Mouse (Mus musculus) kidney, postnatal 25 days (tissue): ENCODE measurements around the gene Hmcn1.

Experiments
- DNase-seq, 2 experiments: peaks; one replicate each; pipeline ENCODE4 v3.0.0; 2021; ENCODE audit warnings: mixed read lengths in 2 of 2

The Hmcn1 gene

DNA sequence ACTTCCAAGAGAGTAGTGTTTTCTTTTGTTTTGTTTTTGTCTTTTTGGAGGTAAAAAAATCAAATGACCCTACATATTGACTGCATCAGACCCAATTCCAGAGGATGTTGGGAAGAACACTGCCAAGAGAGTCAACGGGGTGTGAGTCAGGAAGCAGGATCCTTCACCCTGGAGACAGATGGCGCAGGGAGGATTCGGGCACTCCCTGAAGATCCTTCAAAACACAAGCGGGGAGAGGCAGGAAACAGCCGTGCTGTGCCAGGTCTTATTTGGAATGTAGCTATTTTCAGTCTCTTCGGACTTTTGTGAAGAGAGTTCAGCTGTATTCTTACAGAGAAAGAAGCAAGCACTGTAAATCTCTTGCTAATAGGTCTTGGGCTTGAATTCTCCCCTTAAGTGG lies 120.0 kb downstream of the Hmcn1 start:
- peak; percentile 66 to 85 for DNase-seq

DNA sequence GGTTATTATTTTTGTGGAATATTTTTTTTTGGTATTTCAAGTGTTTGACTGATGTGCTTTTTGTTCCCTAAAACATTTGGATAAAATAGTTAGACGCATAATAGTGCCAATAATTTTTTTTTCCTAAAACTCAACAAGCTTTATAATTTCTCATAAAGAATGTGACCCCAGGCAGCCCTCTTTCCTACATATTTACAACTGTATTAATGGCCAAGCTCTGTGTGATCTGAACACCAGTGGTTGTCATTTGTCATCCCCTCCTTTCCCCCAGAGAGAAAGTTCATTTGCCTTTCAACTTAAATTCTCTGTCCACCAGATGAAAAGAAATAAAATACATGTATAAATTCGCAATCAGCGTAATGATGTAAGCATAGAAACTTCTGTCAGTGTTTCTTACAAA lies 121.1 kb downstream of the Hmcn1 start:
- no peak for DNase-seq

DNA sequence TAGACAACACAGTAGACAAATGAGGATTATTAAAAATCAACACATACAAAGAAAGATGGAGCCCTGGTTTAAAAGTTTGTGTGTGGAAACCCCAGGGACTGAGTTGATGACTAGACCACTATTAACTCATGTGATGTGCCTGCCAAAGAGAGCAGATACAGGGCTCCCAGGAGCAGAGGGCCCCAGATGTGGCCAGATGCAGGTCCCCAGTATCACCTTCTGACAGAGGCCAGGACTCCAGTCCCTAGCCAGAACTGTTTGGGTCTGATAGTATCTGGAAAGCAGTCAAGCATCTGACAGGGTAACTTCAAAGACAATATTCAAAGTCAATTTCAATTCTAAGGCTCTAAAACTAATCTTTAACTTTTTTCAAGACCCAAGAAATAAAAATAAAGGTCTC lies 124.0 kb downstream of the Hmcn1 start:
- no peak for DNase-seq

DNA sequence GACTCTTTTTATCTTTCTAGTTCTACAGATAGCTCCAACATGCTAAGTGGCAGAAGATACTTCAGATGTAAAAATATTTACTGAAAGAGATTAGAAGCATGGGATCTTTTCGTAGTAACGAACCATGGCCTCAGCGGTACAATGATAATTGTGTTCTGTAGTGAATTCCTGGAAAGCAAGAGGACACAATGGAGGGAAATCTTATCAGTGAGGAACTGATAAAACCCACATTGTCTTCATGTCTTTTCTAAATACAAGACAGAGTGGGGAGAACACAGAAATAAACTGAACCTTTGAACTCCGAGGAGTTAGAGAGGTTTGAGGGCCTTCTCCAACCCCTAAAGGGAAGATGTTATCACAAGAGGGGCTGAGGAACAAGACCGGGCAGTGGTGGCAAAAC lies 126.6 kb downstream of the Hmcn1 start:
- no peak for DNase-seq

DNA sequence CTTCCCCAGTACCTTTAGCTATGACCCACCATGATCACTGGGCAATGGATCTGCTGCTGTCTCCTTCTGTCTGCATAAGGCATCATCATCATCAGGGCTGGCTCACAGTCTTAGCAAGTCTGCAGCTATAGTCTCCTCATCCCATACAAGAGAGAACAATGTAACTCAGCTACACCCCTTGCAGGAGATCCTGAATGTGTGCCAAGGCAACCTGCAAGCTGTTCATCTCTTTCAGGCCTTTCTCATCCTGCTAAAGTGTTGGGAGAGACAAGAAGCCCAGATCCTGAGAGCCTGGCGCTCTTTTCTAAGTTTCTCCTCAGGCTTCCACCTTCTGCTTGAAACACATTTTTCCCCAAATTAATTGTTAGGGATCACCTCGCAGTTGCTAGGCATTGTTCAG lies 135.5 kb downstream of the Hmcn1 start:
- no peak for DNase-seq

DNA sequence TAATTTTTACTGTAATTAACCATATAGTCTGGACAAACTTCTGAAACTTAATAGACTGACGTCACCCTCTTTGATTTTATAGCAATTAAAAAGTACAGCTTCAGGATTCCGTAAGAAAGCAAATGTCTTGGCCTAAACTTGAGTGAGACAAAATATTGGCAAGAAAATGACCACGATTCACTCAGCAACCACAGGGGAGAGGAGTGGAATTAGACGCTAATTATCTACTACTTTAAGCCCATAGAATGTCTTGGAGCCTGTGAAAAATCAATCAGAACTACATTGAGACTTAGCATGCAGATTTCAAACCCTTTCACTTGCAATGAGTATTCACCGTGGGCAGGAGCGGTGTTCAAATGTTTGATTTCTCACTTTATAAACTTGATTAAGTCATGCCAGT lies 159.8 kb downstream of the Hmcn1 start:
- DNase-seq: no peak

DNA sequence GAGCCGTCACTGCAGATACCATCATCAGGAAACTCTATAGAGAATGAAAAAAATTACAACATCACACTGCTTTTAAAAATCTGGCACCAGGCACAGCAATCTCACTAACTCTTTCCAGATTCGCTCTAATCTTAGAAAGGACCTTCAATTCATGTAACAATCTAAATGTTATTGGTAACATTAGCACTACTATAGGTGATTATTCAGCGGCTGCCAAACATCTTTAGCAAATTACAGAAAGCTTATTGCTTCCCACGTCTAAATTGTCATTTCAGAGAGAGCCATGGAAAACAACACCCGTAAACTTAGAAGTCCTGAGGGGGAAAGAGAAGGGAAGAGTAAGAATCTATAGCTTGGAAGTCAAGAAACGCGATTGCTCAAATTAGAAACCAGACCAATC lies 163.4 kb downstream of the Hmcn1 start:
- DNase-seq: no peak

DNA sequence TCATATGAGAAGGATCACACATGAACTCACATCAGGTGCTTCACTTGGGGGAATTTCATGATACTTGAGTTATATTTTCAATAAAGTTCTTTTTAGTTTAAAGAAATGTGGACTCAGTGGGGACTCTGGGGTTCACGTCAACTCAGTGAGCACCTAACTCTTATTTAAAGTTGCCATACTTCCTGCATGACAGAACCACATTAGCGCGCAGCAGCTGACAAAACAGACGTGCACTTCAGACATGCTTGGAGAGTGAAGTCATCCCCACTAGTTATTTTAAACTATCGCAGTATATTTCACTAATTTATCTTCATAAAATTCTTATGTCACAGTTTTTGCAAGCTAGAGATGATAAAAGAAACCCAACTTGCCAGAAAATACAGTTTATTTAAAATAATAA lies 166.1 kb downstream of the Hmcn1 start:
- no peak for DNase-seq

DNA sequence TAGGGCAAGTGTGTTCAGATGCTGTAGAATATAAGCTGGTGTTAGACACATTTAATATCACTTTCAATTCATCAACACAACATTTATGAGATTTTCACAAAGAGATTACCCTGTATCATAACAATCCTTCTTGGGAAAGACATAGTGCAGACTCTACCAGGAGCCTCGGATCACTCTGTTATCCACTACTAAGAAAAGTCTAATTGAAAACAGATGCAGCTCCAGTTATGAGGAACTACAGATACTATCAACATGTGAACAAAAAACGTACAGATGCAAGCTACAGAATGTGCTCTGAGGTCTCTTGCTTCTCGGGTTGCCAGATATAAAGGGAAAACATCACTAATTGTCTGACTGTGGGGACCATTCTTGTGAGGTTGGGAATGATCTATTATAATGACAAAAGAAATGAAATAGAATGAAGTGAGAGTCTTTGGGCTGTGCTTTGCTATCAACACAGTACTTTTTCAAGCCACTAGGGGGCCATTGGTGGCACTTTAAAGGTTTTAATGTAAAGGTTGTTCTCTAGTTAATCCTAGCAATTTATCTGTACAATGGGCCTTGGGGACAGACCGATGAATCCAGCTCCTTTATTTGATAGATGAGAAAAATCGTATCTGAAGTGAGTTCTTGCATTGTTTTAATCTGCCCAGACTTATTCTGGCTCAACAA lies 168.8 kb downstream of the Hmcn1 start:
- DNase-seq: peak in 1 of 2 experiments; percentile 10

DNA sequence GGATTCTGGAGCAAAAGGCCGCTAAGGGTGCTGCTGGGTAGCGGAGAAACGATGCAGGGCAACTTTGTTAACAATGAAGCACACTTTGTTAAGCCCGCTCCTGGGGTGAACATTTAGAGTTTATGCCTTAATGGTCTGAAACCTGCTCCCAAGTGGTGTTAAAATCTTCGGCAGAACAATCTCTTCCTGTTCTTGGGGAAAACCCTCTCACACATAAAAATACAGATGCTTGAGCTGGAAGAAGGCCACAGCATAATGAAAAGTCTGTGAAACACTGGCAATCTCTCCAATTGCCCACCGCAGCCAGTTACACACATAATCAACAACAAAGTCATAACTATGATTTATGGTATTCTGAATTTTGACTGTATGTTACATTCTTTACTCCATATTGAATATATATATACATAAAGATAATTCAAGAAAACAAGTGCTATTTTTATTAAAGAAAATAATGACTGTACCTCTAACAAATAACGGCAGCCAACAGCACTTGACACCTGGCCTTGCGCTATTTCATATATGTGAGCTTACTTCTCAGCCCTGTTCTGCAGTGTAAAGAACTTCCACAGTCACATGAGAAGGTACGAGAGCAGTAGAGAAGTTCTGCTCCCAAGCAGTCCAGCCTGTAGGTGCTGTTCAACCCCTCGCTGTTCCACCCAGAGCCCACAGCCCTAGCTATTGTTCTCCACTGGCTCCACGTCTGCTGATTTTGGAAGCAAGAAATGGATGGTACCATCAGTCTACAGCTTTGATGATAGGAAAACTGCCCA lies 177.0 kb downstream of the Hmcn1 start:
- no peak for DNase-seq

DNA sequence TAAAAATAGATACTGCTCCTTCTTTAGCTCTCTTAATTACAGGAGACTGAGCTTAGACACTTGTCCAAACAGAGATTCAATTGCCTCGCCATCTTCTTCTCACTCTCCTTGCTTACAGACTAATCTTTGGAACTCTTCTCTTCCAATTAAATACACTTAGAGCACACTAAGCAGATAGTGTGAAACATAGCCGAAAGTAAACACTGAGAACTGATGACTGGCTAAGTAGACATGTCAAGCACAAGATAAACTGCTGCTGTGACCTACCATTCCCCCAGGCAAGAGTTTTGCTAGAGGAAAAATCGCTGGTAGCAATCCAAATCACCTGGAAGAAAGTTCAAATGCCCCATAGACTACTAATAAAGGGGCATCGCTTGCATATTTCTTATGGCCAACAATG lies 178.3 kb downstream of the Hmcn1 start:
- no peak for DNase-seq

DNA sequence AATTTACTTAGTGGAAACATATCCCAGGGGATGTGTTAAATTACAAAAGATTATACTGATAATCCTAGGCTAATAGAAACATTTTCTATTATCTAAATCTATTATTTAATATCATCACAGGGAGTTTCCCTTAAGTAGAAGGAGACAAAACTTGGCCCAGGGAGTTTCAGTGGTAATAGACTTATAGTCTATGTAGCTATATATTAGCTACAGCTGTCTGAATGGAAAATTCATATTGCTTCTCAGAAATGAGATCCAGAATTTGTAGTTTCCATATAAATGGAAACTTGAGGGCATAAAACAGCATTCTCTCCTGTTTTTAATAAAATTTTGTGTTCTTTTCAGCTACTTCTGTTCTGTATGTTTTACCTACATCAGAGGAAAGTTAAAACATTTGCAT lies 179.9 kb downstream of the Hmcn1 start:
- no peak for DNase-seq

DNA sequence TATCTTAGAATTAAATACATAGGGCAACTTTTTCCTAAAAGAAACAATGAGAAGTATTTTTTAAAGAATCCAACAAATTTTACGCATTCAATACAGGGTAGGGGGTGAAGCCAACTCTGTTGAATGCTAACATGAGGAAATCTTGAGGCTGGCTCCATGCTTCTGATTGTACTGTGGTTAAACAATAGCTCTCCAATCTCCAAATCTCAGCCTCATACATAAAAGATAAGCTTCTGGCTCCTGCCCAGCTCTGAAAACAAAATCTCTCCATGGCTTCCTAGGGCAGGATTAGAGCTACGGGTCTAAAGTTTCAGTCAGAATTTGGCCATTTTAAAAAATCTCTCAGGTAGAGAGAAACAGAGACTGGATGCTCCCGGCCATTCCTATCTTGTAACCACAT lies 186.4 kb downstream of the Hmcn1 start:
- no peak for DNase-seq

DNA sequence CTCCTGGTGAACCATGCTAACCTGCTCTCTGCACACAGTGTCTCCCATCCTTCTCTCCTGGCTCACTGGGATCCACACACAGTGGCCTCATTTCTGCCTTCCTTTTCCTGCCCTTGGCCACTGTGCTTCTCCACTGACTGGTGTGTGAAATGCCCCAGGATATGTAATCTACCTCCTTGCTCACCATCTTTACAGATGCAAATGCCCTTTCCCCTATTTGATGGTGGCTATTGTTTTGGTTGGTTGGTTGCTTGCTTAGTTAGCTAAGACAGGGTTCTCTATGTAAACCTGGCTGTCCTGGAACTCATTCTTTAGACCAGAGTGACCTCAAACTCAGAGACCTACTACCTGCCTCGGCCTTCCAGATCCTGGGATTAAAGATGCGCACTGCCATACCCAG lies 187.8 kb downstream of the Hmcn1 start:
- DNase-seq: no peak

DNA sequence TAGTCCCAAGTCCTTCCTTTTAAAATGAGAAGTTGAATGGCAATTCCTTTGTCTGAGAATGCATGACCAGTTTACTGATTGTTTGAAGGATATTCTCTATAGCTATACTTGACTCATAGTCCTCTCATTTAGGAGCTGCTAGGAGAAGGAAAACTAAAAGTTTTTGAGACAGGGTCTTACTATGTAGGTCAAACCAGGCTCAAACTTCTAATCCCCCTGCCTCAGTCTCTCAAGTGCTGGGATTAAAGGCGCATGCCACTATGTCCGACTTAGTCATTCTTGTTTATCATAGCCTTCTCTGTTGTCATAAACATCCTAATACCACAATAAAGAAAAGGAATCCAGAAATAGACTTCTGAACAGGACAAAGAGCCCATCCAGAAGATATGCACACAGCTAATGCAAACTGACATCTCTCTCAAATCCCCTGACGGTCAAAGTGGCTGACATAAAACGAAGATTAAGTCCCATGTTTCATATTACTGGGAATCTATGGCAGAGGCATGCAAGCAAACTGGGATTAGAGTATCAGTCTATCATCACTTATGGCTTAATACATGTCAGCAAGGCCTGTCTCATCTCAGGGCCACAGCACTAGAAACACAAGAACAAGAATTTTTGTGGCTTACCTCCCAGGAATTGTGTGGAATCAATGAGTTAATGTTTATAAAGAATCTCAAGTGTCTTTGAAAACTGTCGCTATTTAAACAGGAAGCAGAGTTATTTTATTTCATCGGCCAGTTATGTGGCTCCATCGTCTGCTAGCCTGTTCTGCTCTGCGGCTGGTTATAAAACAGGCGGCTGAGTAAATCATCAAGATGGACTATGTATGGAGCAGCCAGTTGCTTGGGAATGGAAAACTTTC lies 188.8 kb downstream of the Hmcn1 start:
- DNase-seq: no peak

DNA sequence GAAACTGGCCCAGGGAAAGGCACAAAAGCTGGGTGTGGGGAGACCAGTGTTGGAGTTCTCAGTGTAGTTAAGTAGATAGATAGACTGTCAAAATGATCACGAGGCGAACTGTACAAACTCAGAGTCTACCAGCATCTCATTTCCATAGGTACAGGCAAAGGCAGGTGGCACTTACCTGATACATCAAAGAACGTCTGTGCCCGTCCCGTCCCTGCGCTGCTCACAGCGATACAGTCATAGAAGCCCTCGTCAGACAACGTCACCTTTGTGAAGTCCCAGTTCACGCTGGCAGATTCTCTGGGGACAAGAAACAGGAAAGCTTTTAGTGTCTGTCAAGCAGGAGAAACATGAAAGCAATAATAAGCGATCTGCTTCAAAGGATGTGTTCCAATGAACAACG lies 190.6 kb downstream of the Hmcn1 start:
- DNase-seq: no peak

DNA sequence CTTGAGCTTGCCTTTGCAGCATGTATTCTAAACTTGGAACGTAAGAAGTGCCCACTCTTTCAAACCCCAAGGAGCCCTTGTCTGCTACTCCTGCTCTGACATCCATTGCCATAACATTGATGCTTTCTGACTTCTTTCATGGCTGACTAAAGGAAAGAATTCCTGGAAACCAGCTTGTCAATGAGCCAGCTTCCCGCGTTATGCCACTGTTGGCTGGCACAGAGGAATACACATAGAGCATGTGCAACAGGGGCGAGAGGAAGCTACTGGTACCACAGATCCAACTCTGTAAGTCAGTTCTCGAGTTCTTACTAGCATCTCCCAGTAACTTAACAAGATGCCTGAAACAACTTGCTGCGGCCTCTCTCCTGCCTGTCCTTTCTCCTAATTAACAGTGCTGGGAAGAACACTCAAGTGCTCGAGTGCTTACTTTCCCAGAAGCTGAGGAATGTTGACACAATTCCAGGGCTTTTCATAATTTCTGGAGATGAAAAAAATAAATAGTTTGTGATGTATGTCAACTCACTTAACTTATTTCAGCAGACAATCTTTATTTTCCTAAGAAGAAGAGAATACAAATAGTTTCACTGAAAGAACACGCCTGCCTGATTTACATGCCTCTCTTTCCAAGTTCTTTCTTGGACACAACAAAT lies 192.5 kb downstream of the Hmcn1 start:
- DNase-seq: no peak

DNA sequence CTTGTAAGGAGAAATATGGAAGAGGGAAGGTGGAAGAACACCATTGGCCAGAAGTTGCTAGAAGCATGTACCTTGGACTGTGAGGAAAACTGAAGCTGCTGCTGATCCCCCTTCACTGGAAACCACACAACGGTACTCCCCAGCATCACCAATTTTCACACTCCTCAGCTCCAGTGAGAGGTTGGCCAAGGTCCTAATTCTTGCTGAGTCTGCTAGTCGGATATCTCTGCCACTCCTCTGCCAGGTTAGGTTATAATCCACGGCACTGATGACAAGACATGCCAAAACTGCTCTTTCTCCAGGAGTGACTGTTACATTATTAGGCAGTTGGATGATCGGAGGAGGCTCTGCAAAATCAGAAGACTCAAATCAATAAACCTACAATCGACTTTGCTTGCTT lies 194.6 kb downstream of the Hmcn1 start:
- DNase-seq: no peak

DNA sequence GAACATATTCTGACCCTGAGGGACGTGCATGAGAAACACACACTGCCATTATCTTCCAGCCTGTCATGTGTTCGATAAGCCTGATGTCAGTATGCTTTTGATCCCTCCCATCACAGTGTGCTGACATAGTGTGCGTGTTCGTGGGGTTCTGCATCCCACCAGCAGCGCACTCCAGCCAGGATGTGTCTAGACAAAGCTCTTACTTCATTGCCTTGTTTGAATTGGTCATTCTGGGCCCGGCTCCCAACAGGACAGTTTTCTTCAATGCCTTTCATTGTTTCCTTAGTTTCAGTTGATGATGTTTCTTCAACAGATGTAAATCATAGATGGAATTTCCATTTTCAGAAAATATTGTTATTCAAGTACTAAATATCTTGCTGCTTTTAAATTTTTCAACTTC lies 206.5 kb downstream of the Hmcn1 start:
- no peak for DNase-seq

DNA sequence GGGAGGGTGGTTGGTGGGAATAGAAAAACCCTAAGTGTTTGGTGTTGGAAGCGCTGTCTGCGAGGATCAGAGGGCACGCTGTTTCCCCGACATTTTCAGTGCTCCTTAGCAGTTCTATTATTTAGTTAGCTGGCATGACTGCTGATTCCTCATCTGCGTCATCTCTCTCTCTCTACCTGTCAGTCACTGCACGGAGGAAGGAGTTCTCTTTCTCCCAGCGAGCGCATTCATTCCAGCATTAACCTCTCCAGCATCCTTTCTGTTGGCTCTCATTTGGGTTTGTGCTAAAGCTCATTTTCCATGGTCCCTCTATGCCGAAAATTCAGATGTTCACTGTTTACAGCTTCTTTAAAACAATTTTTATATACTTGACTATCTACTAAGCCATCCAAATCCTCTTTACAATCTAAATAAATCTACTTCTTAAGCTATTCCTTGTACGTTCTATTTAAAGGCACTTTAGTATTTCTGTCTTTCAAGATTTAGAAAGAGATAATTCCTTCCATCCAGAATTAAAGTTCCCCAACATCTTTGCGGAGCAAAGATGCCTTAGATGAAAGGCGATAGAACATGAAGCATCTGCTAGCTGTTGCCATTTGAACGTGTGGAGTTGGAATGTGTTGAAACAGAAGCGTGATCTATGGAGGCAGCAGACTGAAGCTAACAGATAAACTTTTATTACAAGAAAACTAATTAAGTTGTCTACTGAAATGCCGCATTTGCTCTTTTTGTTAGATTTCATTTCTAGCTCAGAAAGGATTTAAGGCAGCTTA lies 210.0 kb downstream of the Hmcn1 start:
- no peak for DNase-seq

DNA sequence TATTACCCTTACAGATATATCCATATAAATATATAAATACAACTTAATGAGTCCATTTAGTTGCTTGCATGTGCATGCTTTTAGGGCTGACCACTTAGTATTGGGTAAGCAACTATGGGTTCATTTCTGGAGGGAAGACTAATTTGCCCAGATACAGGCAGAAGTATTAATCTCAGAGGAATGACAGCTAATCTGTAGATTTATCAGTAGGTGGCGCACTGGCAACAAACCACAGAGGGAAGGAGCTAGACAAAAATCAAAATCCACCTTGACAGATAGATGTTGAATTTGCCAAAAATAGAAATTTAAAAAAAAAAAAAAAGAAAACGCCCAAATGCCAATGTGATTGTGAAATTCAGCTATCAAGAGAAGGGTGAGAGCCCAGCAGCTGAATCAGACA lies 213.3 kb downstream of the Hmcn1 start:
- DNase-seq: no peak

DNA sequence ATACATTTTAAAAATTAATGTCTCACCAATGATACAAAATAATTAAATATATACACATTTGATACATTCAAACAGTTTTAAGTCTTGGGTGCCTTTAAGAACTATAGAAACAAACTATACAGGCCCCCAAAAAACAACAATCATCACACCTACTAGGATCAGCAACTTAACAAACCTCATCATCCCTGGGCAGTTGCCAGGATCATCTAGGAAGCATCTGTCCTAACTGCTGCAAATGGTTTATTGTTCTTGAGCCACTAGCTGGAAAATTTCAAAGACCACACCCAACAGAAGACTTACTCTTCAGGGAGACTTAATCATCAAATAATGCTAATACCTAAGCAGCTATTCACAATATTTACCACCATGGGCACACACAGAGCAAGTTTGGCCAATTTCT lies 216.5 kb downstream of the Hmcn1 start:
- peak in 1 of 2 experiments; percentile 31 for DNase-seq
